Mouse (Mus musculus): ENCODE data around the gene Sertad1.

GRCm38 (mm10) chr7:27458614-27459013 lies 28.1 kb upstream of the Sertad1 start:
- TF ChIP-seq POLR2A (IDR thresholded peaks at IDR 0.05; ENCODE audit: insufficient read depth, low read depth, low read length), result no peak
- TF ChIP-seq EP300 (IDR thresholded peaks at IDR 0.05; ENCODE audit: insufficient read depth, low read depth, low read length), result no peak
